Mouse (Mus musculus): ENCODE measurements around the gene Tcf15. TPM values are rescaled to one million over a fixed set of nuclear protein-coding genes. Genes with fewer than 3 reads are reported as not detected.

The Tcf15 gene
- total RNA-seq, 2 experiments from 2014 or later: not detected

GRCm38 (mm10) chr2:152159487-152159886 lies 16.1 kb downstream of the Tcf15 start:
- no peak for ATAC-seq (replicated peaks; ENCODE audit: poor library complexity, severe bottlenecking)

- no peak for ATAC-seq (replicated peaks; ENCODE audit: poor library complexity, severe bottlenecking)
These were observed 22.9 kb downstream of the Tcf15 start for GRCm38 (mm10) chr2:152166257-152166656.

- peak; percentile 40 for ATAC-seq (replicated peaks; ENCODE audit: poor library complexity, severe bottlenecking)
These were observed 24.5 kb downstream of the Tcf15 start for GRCm38 (mm10) chr2:152167851-152168290.

- ATAC-seq (replicated peaks; ENCODE audit: poor library complexity, severe bottlenecking): no peak
These were observed 26.0 kb downstream of the Tcf15 start for GRCm38 (mm10) chr2:152169377-152169776.

GRCm38 (mm10) chr2:152174861-152175260 lies 31.5 kb downstream of the Tcf15 start:
- no peak for ATAC-seq (replicated peaks; ENCODE audit: poor library complexity, severe bottlenecking)

GRCm38 (mm10) chr2:152176659-152177058 lies 33.3 kb downstream of the Tcf15 start:
- ATAC-seq (replicated peaks; ENCODE audit: poor library complexity, severe bottlenecking): no peak

- ATAC-seq (replicated peaks; ENCODE audit: poor library complexity, severe bottlenecking): peak; percentile 27; the same call in 1 of the 2 replicates
These were observed 33.9 kb downstream of the Tcf15 start for GRCm38 (mm10) chr2:152177162-152177805.

GRCm38 (mm10) chr2:152177806-152178170 lies 34.4 kb downstream of the Tcf15 start:
- ATAC-seq (replicated peaks; ENCODE audit: poor library complexity, severe bottlenecking): no peak

- ATAC-seq (replicated peaks; ENCODE audit: poor library complexity, severe bottlenecking): no peak
These were observed 35.0 kb downstream of the Tcf15 start for GRCm38 (mm10) chr2:152178345-152178744.

- no peak for ATAC-seq (replicated peaks; ENCODE audit: poor library complexity, severe bottlenecking)
These were observed 35.9 kb downstream of the Tcf15 start for GRCm38 (mm10) chr2:152179301-152179700.

GRCm38 (mm10) chr2:152180323-152180722 lies 37.0 kb downstream of the Tcf15 start:
- ATAC-seq (replicated peaks; ENCODE audit: poor library complexity, severe bottlenecking): no peak

GRCm38 (mm10) chr2:152187132-152187531 lies 43.8 kb downstream of the Tcf15 start:
- peak; percentile 94 for ATAC-seq (replicated peaks; ENCODE audit: poor library complexity, severe bottlenecking)

GRCm38 (mm10) chr2:152189213-152189612 lies 45.9 kb downstream of the Tcf15 start:
- no peak for ATAC-seq (replicated peaks; ENCODE audit: poor library complexity, severe bottlenecking)

GRCm38 (mm10) chr2:152189640-152190039 lies 46.3 kb downstream of the Tcf15 start:
- ATAC-seq (replicated peaks; ENCODE audit: poor library complexity, severe bottlenecking): no peak

GRCm38 (mm10) chr2:152190161-152190560 lies 46.8 kb downstream of the Tcf15 start:
- no peak for ATAC-seq (replicated peaks; ENCODE audit: poor library complexity, severe bottlenecking)

- ATAC-seq (replicated peaks; ENCODE audit: poor library complexity, severe bottlenecking): no peak
These were observed 49.4 kb downstream of the Tcf15 start for GRCm38 (mm10) chr2:152192591-152193345.

GRCm38 (mm10) chr2:152193346-152193710 lies 50.0 kb downstream of the Tcf15 start:
- no peak for ATAC-seq (replicated peaks; ENCODE audit: poor library complexity, severe bottlenecking)

GRCm38 (mm10) chr2:152194586-152194985 lies 51.2 kb downstream of the Tcf15 start:
- no peak for ATAC-seq (replicated peaks; ENCODE audit: poor library complexity, severe bottlenecking)

GRCm38 (mm10) chr2:152196896-152197295 lies 53.5 kb downstream of the Tcf15 start:
- no peak; the same call in 1 of the 2 replicates for ATAC-seq (replicated peaks; ENCODE audit: poor library complexity, severe bottlenecking)

GRCm38 (mm10) chr2:152197301-152197712 lies 53.9 kb downstream of the Tcf15 start:
- ATAC-seq (replicated peaks; ENCODE audit: poor library complexity, severe bottlenecking): peak; percentile 98

Data from granulocyte monocyte progenitor cell, adult 5-6 weeks (primary cell).